Mouse (Mus musculus): Measurements from ENCODE around the gene Mthfd1. TPM values are rescaled to one million over a fixed set of nuclear protein-coding genes. Genes with fewer than 3 reads are reported as not detected.
"Not testable (repeated sequence)": the region's sequence is repeated elsewhere in the genome, so short reads cannot be mapped to it uniquely, and the experiment has no call there.

The Mthfd1 gene
- 49.5 and 52.5 TPM in 2 replicates for polyA plus RNA-seq (2016; fragmentation: Nextera tagmentation; extraction: Ambion mirVana)

GRCm38 (mm10) chr12:76254725-76255498, at the start of gene Mthfd1:
Gene Mthfd1 (plus strand): TSS chr12:76255298.
- peak; percentile 99 for ATAC-seq (ENCODE audit: low FRiP score, low read depth)
- peak within 1 kb of the TSS; percentile 92 for H3K4me2 ChIP-seq (replicated peaks)
- no peaks in the 10 kb centered on the region for H3K9me3 ChIP-seq
- H3K36me3 ChIP-seq: no peaks in the 10 kb centered on the region
- peak within 1 kb of the TSS; percentile 66 for H3K9ac ChIP-seq (replicated peaks)
- H3K27ac ChIP-seq (replicated peaks): peak within 1 kb of the TSS; percentile 69
- peaks cover 19% of the 10 kb centered on the region for H3K4me1 ChIP-seq
- peaks cover 14% of the 10 kb centered on the region for H3K27me3 ChIP-seq
- WGBS: 2% methylated on average over 43 of the region's 43 CpGs
- H3K4me3 ChIP-seq: peak within 1 kb of the TSS; percentile 65

- H3K36me3 ChIP-seq: no peaks in the 10 kb centered on the region
- no peaks in the 10 kb centered on the region for H3K27me3 ChIP-seq
- no peak overlapping the region for H3K9ac ChIP-seq (replicated peaks)
- H3K4me2 ChIP-seq (replicated peaks): no peak overlapping the region
- H3K9me3 ChIP-seq: no peaks in the 10 kb centered on the region
- no peak overlapping the region for H3K27ac ChIP-seq (replicated peaks)
- H3K4me1 ChIP-seq: no peaks in the 10 kb centered on the region
- no peak overlapping the region for H3K4me3 ChIP-seq
- ATAC-seq (ENCODE audit: low FRiP score, low read depth): no peak
- WGBS: 94% methylated on average over 5 of the region's 5 CpGs
Measured at GRCm38 (mm10) chr12:76209429-76209974, 45.6 kb upstream of the Mthfd1 start.

GRCm38 (mm10) chr12:76215121-76215520, 40.0 kb upstream of the Mthfd1 start:
- no peak for ATAC-seq (ENCODE audit: low FRiP score, low read depth)
- 25% methylated on average over 5 of the region's 5 CpGs for WGBS

GRCm38 (mm10) chr12:76216716-76217115, 38.4 kb upstream of the Mthfd1 start:
- no peak overlapping the region for H3K4me3 ChIP-seq
- no peak overlapping the region for H3K27ac ChIP-seq (replicated peaks)
- 0 out of 2 replicates have a peak, but pooled peaks cover 3% of the 10 kb centered on the region for H3K4me1 ChIP-seq
- no peak for ATAC-seq (ENCODE audit: low FRiP score, low read depth)
- no peaks in the 10 kb centered on the region for H3K9me3 ChIP-seq
- no peaks in the 10 kb centered on the region for H3K36me3 ChIP-seq
- no peak overlapping the region for H3K9ac ChIP-seq (replicated peaks)
- 77% methylated on average over 11 of the region's 11 CpGs for WGBS
- H3K4me2 ChIP-seq (replicated peaks): no peak overlapping the region
- no peaks in the 10 kb centered on the region for H3K27me3 ChIP-seq

More at GRCm38 (mm10) chr12:76215121-76215520, 40.0 kb upstream of the Mthfd1 start:
- H3K4me1 ChIP-seq: 0 out of 2 replicates have a peak, but pooled peaks cover 3% of the 10 kb centered on the region
- no peaks in the 10 kb centered on the region for H3K27me3 ChIP-seq
- no peak overlapping the region for H3K9ac ChIP-seq (replicated peaks)
- H3K9me3 ChIP-seq: no peaks in the 10 kb centered on the region
- H3K4me2 ChIP-seq (replicated peaks): no peak overlapping the region
- H3K4me3 ChIP-seq: no peak overlapping the region
- H3K36me3 ChIP-seq: no peaks in the 10 kb centered on the region
- no peak overlapping the region for H3K27ac ChIP-seq (replicated peaks)

- not testable (repeated sequence) for H3K9ac ChIP-seq (replicated peaks); H3K36me3 ChIP-seq; ATAC-seq (ENCODE audit: low FRiP score, low read depth); H3K9me3 ChIP-seq; H3K4me2 ChIP-seq (replicated peaks); H3K27me3 ChIP-seq; H3K4me3 ChIP-seq; H3K4me1 ChIP-seq; H3K27ac ChIP-seq (replicated peaks)
- 58% methylated on average over 4 of the region's 8 CpGs for WGBS
Measured at GRCm38 (mm10) chr12:76222104-76222503, 33.0 kb upstream of the Mthfd1 start.

- H3K9me3 ChIP-seq: no peaks in the 10 kb centered on the region
- 85% methylated on average over 6 of the region's 6 CpGs for WGBS
- no peak overlapping the region for H3K4me3 ChIP-seq
- no peak for ATAC-seq (ENCODE audit: low FRiP score, low read depth)
- H3K36me3 ChIP-seq: no peaks in the 10 kb centered on the region
- H3K27ac ChIP-seq (replicated peaks): no peak overlapping the region
- no peaks in the 10 kb centered on the region for H3K4me1 ChIP-seq
- H3K27me3 ChIP-seq: no peaks in the 10 kb centered on the region
- no peak overlapping the region for H3K9ac ChIP-seq (replicated peaks)
- no peak overlapping the region for H3K4me2 ChIP-seq (replicated peaks)
Measured at GRCm38 (mm10) chr12:76230644-76231043, 24.5 kb upstream of the Mthfd1 start.

- no peak overlapping the region for H3K4me3 ChIP-seq
- H3K36me3 ChIP-seq: no peaks in the 10 kb centered on the region
- 93% methylated on average over 6 of the region's 6 CpGs for WGBS
- no peaks in the 10 kb centered on the region for H3K9me3 ChIP-seq
- no peak for ATAC-seq (ENCODE audit: low FRiP score, low read depth)
- H3K4me1 ChIP-seq: no peaks in the 10 kb centered on the region
- H3K27me3 ChIP-seq: no peaks in the 10 kb centered on the region
- H3K27ac ChIP-seq (replicated peaks): no peak overlapping the region
- no peak overlapping the region for H3K9ac ChIP-seq (replicated peaks)
- H3K4me2 ChIP-seq (replicated peaks): no peak overlapping the region
Measured at GRCm38 (mm10) chr12:76235253-76235652, 19.8 kb upstream of the Mthfd1 start.

GRCm38 (mm10) chr12:76239145-76239838, 15.8 kb upstream of the Mthfd1 start:
- no peak for ATAC-seq (ENCODE audit: low FRiP score, low read depth)
- H3K36me3 ChIP-seq: no peaks in the 10 kb centered on the region

GRCm38 (mm10) chr12:76239839-76240571, 15.1 kb upstream of the Mthfd1 start:
- no peak for ATAC-seq (ENCODE audit: low FRiP score, low read depth)
- H3K4me3 ChIP-seq: no peak overlapping the region
- H3K4me1 ChIP-seq: no peaks in the 10 kb centered on the region
- H3K4me2 ChIP-seq (replicated peaks): no peak overlapping the region
- H3K36me3 ChIP-seq: no peaks in the 10 kb centered on the region
- no peaks in the 10 kb centered on the region for H3K27me3 ChIP-seq
- H3K9me3 ChIP-seq: no peaks in the 10 kb centered on the region
- WGBS: 87% methylated on average over 7 of the region's 7 CpGs
- H3K27ac ChIP-seq (replicated peaks): no peak overlapping the region
- H3K9ac ChIP-seq (replicated peaks): no peak overlapping the region

More at GRCm38 (mm10) chr12:76239145-76239838, 15.8 kb upstream of the Mthfd1 start:
- no peak overlapping the region for H3K4me2 ChIP-seq (replicated peaks)
- no peaks in the 10 kb centered on the region for H3K4me1 ChIP-seq
- H3K27ac ChIP-seq (replicated peaks): no peak overlapping the region
- H3K4me3 ChIP-seq: no peak overlapping the region
- 83% methylated on average over 10 of the region's 10 CpGs for WGBS
- H3K9ac ChIP-seq (replicated peaks): no peak overlapping the region
- H3K27me3 ChIP-seq: no peaks in the 10 kb centered on the region
- H3K9me3 ChIP-seq: no peaks in the 10 kb centered on the region

- no peak for ATAC-seq (ENCODE audit: low FRiP score, low read depth)
- H3K4me3 ChIP-seq: no peak overlapping the region
- no peak overlapping the region for H3K9ac ChIP-seq (replicated peaks)
- no peak overlapping the region for H3K27ac ChIP-seq (replicated peaks)
- 93% methylated on average over 3 of the region's 3 CpGs for WGBS
- no peaks in the 10 kb centered on the region for H3K27me3 ChIP-seq
- no peak overlapping the region for H3K4me2 ChIP-seq (replicated peaks)
- no peaks in the 10 kb centered on the region for H3K36me3 ChIP-seq
- H3K4me1 ChIP-seq: no peaks in the 10 kb centered on the region
- no peaks in the 10 kb centered on the region for H3K9me3 ChIP-seq
Measured at GRCm38 (mm10) chr12:76240670-76241069, 14.4 kb upstream of the Mthfd1 start.

- 93% methylated on average over 3 of the region's 3 CpGs for WGBS
- Histone ChIP-seq H3K9me3 (no peaks in the 10 kb centered on the region), H3K4me3 (no peak overlapping the region), H3K27ac (replicated peaks) (no peak overlapping the region), H3K4me1 (no peaks in the 10 kb centered on the region), H3K27me3 (no peaks in the 10 kb centered on the region), H3K36me3 (no peaks in the 10 kb centered on the region), H3K4me2 (replicated peaks) (no peak overlapping the region), H3K9ac (replicated peaks) (no peak overlapping the region)
- ATAC-seq (ENCODE audit: low FRiP score, low read depth): no peak
Measured at GRCm38 (mm10) chr12:76241084-76241483, 14.0 kb upstream of the Mthfd1 start.
